Mouse (Mus musculus): ENCODE measurements around the gene Asb10.

Asb10 gene

DNA sequence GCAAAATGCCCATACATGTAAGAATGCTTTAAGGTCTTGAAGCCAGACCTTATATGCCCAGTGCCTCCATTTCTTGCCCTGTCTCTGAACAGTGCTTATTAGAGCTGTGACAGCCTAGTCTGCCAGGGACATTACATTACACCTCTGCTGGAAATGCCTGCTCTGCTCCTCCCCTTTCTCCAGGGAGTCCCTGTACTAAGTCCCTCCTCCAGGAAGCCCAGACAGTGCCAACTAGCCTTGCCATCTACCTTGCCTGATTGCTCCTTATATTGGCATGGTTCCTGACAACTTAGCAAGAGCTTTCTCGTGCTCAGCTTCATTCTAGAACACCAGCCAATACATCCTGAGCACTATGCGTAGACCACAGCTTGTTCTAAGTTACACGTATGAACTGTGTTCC is 5.0 kb downstream of the Asb10 start:
- DNase-seq (ENCODE audit: low spot score in 2 of 2) = no peak

DNA sequence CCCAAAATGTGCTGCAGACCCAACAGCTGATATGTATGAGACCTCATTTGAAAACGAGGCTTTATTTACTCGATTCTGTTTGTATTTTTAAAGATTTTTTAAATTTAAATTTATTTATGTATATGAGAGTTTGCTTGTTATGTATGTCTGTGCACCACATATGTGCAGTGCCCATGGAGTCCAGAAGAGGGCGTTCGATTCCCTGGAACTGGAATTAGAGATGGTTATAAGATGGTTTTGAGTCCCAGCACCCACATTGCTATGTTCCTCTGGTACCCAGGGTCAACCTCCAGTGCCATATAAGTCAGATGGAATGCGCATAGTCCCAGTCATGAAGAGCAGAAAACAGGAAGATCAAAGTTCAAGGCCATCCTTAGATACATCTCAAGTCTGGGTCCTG is 6.5 kb downstream of the Asb10 start:
- no peak for DNase-seq (ENCODE audit: low spot score in 2 of 2)

DNA sequence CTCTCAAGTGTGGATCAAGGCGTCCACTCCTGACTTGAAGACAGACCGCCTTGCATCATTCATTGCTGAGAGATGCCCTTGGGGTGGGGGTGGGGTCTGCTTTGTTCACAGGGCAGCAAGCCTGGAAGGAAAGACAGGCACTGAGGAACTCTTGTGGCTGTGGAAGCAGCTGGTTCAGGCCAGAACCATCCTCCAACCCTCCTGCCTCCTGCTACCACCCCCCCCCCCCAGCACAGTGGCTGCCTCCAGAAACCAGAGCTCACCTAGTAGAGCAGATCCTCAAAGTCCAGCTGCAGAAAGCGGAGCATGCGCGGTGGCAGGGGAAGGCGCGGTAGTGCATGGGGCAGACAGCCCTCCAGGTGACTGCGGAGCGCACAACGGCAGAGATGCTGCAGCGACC is 7.4 kb downstream of the Asb10 start:
- no peak for DNase-seq (ENCODE audit: low spot score in 2 of 2)

DNA sequence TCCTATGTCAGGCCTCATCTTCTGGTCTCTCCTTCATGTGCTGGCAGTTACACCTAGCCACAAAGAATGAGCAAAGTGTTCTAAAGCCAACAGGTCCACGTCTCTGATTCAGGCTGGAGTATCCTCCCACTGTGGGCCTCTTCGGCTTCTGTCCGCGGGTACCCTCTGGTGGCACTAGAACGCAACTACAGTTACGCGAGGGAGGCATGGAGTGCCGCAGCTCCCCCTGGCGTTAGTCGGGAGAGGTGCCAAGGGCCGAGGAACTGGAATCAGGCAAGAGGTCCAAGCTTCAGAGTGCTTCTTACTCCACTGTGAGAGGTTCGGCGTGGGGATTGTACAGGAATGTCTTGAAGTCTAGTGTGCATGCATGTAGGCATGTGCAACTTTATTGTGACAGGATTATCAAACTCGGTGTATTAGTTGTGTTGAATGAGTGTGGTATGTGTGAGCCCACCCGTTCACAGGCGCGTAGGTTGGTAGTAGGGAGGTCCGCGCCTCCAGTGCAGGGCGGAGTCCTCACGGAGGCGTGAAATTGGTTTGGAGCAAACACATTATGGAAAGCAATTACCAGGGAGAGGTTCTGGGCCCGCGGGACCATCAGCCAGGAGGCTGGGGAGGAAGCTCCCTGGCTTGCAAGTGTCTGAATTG is 10.6 kb downstream of the Asb10 start:
- DNase-seq (ENCODE audit: low spot score in 2 of 2) = peak; percentile 68 to 87

DNA sequence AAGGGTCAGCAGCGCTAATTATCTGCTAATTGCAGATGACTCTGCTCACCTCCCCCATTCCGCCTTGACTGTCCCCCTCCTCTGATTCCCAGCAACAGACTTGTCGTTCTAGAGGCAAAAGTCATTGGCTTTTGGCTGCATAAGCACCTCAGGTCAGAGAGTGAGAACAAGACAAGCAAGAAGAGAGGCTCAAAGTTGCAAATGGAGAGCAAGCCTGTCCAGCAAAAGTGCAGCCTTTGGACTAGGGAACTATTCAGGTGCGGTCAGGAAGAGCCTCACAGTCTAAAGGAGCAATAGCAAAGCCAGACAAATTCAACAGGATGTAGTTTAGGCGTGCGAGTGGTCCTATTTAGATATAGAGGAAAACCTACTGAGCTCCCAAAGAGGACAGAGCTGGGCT is 13.0 kb downstream of the Asb10 start:
- no peak for DNase-seq (ENCODE audit: low spot score in 2 of 2)

DNA sequence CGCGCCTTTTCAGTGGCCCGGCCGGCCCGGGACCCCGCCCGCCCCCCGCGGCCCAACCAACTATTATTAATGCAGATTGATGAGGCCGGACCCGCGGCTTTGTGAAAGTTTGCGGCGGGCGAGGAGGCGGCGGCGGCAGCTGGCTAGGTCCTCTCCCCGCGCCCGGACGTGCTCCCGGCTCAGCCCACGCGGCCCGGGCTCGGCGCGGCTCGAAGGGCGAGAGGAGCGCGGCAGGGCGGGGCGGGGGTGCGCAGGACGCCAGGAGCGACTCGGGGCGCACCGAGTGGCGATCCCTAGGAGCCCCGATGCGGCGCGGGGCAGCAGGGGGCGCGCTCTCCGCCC is 13.9 kb downstream of the Asb10 start, which contains the start of gene Gbx1:
TSS of gene Gbx1 (minus strand) at position 314 of the 342 bp plus-strand sequence.
- no peak for DNase-seq (ENCODE audit: low spot score in 2 of 2)

DNA sequence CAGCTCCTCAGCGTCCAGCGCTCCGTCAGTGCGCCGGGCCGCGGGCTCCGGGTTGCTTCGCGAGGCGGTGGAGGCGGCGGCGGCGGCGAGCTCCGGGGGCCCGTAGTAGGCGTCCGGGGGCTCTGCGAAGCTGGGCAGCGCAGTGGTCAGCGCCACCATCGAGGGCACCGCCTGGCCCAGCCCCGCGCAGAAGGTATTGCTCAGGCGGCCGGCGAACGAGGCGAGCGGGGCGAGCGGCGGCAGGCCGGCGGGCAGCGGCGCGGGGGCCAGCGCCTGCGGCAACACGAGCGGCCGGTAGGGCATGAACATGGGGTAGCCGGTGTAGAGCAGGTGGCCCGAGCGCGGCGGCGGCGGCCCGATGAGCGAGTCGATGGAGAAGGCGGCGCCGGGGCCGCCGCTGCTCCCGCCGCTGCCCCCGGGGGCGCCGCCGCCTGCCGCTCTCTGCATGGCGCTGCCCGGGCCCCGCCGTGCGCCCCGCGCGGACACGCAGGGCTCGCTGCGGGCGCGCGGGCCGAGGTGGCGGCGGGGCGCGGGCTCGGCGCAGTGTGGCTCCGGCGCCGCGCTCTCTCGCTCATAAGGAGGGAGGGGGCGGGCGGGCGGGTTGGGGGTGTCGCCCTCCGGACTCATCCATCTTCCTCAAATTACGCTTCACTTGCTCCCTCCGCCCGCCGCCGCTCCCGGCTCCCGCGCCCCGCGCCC is 14.4 kb downstream of the Asb10 start:
- no peak for DNase-seq (ENCODE audit: low spot score in 2 of 2)

DNA sequence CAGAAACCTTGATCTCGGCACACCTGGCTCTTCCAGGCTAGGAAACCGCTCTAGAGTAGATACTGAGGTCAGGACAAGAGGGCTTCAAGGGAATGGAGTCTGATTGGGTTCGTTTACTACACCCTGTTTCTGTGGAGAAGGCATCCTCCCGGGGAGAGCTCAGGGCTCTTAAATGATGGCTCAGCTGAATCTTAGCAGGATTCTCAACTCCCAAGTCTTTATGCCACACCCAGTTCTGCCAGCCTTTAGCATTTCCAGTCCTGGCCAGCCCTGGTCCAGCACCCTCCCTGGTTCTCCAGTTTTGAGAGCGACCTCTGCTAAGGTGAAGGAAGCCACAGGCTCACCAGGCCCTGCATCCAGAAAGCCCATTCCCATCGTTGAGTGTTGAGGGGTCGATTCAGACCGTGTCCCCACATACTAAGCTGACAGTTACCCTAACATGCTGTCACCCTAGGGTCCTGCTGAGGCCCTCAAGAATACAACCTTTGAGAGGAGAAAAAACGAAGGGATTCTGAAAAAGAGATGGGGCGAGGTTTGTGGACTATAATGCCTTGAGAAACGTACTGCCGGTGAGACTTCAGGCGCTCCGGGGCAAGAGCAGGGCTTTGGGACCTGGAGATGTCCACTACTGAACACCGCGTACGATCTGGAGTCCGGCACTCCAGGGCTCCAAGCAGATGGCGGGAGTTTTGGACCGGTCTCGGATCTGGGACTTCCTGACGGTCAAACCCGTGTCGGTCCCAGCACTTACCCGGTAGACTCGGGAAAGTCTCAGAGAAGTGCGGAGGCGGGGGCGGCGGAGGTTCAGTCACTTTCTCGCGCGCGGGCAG is 15.2 kb downstream of the Asb10 start:
- no peak for DNase-seq (ENCODE audit: low spot score in 2 of 2)

DNA sequence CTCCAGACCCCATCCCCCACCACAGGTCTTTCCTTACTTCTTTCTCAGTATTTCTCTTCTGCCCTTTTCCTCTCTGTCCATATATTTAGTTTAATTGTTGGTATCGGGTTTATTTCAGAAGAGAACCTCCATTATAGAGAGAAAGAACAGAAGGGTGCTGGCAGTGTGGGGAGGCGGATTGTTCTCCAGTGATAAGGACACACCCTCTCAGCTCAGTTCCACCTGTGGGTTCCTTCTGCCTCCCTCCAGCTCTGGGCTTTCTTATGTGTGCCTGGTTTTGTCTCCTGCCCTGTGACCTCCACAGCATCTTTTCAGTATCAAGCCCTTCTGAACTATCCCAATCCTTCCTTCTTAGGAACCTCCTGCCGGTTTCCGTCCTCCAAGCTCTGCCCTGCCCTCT is 16.3 kb downstream of the Asb10 start:
- DNase-seq (ENCODE audit: low spot score in 2 of 2) = no peak

DNA sequence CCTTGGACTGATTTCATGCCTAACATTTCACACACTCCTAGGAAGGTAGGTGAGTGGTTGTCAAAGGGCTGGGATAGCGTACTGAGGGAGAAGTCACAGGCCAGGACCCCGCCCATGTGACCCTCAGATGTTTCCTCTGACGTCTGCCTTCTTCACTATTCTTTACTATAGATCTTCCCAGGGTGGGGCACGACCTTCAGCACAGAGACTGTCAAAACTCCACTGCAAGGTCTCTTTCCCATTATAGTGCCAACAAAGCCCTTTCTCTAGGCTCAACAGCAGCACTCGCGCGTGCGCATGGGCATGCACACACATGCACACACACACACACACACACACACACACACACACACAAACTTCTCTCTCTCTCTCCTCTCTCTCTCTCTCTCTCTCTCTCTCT is 17.0 kb downstream of the Asb10 start:
- no peak for DNase-seq (ENCODE audit: low spot score in 2 of 2)

DNA sequence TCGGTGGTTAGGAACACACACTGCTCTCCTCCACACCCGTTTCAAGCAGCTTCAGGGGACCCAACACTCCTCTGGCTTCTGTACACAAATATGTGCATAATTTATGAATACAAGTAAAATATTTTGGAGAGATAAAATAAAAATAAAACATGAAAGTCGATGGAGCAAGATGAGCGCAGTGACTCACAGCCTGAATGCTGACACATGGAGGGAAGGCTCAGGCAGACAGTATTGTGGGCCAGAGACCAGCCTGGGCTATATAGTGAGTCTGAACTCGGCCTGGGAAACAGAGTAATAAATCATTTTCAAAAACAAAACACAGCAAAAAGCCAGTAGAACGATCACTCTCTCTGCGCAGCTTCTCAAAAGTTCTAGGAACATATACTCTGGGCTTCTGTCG is 19.4 kb downstream of the Asb10 start:
- DNase-seq (ENCODE audit: low spot score in 2 of 2) = no peak

DNA sequence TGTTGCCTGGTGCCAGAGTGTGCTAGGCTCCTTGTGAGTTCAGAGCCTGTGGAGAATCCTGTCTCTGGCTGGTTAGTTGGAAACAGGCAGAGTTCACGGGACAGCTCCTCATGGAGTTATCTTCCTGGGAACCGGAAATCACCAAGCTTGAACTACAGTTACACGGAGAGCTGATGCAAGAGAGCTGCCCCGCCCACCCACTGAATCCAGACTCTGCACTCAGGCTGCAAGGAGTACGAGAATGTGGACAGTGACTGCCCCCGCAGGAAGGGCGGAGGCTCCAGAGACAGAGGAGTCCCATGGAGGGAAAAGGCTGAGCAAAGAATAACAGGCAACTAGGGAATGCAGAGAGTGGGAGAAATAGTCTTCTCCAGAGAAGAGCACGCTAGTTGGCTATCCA is 28.5 kb downstream of the Asb10 start:
- DNase-seq (ENCODE audit: low spot score in 2 of 2) = no peak

DNA sequence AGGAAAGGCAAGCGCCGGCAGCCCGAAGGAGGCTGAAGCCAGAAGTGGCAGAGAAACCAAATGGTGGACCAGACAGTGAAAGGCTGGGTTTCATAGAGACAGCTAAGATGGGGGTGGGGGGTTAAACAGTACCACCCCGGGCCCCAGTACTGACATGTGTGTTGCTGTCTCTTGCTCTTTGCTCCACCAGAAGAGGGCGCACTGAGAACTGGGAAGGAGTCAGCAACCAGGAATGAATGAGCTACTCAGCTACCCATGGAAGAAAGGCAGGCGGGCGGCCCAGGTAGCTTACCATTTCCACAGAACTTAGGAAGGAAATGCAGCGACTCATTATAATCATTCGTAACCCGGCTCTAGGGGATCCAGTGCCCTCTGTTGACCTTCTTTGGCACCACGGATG is 30.1 kb downstream of the Asb10 start:
- no peak for DNase-seq (ENCODE audit: low spot score in 2 of 2)

DNA sequence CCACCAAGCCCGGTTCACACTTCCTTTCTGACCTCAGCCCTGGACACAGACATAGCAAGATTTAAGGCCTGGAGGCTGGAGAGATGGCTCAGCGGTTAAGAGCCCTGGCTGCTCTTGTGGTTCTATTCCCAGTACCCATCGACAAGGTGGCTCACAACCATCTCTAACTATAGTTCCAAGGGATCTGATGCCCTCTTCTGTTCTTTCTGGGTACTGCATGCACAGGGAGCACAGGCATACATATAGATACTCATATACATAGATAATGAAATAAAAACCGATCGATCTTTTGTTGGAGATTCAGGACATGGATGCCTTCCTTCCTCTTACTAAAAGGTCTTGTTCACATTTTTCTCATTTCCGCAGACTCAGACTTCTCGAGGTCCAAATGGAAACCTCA is 32.4 kb downstream of the Asb10 start:
- DNase-seq (ENCODE audit: low spot score in 2 of 2) = no peak

DNA sequence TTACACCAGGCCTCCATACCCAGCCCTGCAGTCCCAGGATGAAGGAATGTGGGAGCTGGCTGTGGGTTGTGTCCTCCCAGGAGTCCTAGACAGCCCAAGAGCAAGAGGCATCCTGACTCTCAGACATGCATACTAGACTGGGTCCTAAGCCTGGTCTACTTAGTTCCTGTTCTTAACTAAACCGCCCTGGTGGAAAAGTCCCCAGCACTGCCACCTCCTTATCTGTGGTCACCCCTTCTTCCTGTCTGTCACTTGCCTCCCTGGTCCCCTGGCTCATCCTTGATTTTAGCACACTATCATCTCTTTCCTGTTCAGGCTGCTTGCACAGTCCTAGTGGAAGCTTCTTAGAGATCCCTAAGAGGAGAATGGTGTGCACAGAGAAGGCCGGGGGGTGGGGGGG is 35.3 kb downstream of the Asb10 start:
- no peak for DNase-seq (ENCODE audit: low spot score in 2 of 2)

DNA sequence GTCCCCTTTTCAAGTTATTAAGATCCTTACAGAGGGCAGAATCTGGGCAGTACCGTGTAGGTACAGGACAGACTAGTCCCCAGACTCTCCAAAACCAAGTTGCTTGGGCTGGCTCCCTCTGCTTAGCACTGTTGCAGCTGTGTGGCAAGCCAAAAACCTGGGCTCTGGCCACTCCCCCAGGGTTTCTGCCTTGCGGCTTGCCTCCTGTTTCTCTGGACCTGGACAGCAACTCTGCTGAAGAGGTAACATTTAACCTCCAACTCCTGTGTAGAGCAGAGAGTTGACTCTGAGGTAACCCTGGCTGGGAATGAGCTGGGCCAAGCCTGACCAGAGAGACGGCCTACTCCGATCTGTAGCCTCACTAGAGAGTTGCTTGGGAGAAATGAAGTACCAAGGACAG is 38.0 kb downstream of the Asb10 start:
- DNase-seq (ENCODE audit: low spot score in 2 of 2) = no peak

DNA sequence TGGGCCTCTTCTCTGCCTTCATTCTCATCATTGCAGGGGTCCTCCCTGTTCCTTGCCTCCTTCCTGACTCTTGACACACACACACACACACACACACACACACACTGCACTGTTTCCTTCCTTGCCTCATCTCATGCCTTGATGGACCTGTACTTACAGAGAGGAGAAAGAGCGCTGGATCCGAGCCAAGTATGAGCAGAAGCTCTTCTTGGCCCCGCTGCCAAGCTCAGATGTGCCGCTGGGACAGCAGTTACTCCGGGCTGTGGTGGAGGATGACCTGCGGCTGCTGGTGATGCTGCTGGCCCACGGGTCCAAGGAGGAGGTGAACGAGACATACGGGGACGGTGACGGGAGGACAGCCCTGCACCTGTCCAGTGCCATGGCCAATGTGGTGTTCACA is 39.9 kb downstream of the Asb10 start:
- no peak for DNase-seq (ENCODE audit: low spot score in 2 of 2)

DNA sequence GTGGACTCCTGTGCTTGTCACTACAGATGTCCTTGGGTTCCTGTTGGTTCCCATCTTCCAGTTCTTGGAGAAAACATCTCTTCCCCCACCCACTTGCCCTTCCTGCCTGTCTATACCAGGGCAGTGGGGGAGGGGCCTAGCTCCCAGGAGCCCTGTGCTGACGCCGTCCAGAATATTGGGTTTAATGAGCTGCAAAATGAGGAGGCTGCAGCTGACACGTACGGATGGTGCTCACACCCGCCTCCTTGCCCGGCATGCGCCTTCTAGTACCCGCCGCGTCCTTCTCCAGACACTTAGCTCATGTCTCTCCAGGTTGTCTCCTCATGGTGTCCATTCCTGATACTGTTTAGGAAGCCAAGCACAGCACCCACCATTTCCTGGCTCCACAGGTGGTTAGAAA is 41.7 kb downstream of the Asb10 start:
- no peak for DNase-seq (ENCODE audit: low spot score in 2 of 2)

DNA sequence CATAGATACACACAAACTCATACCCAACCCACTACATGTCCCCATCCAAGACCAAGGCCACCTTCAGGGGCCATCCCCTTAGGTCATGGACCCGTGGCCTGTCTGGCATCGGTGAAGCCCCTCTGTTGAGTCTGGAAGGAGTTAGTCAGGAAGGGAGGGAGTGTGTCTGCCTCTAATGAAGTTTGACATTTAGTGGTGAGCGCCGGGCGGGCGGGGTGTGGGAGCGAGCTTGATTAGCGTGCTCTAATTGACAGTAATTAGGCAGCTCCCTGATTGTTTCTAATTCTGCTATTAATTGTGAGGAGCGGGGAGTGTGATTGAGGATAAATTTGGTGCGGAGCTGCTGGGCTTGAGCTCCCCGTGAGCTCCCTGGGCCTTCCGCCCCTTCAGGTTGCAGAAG is 43.3 kb downstream of the Asb10 start:
- DNase-seq (ENCODE audit: low spot score in 2 of 2) = no peak

DNA sequence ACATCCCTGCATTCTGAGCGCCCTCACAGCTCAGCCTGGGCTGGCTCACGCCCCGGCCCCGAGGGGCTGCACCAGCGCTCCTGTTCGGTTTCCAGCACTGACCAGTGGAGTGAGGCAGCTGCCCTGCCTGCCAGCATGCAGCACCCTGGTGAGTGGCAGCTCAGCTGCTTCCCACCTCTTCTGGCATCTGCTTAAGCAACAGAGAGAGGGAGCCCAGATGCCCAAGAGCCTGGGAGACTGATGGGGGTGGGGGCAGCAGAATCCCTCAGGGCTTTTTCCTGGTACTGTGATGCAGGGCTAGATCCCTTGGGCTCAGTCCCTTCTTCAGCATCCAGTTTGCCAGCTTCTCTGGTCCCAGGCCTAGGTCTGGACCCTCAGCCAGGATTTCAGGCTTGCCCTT is 44.0 kb downstream of the Asb10 start:
- no peak for DNase-seq (ENCODE audit: low spot score in 2 of 2)

DNA sequence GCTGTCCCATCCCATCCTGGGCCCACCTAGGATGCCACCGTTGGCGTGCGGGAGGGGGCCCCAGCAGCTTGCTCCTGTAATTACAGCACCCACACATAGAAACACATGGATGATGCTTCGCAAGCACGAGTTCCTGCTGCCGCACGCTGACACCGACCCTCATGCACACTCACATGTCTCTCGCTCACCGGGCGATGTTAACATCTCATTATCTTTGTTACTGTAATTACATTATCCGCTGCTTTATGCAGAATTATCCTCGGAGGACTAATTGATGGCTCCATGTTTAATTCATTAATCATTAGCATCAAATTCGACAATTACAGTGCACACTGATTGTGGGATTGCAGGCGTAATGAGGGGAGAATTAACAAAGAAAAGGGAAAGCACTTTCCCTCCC is 45.8 kb downstream of the Asb10 start:
- no peak for DNase-seq (ENCODE audit: low spot score in 2 of 2)

DNA sequence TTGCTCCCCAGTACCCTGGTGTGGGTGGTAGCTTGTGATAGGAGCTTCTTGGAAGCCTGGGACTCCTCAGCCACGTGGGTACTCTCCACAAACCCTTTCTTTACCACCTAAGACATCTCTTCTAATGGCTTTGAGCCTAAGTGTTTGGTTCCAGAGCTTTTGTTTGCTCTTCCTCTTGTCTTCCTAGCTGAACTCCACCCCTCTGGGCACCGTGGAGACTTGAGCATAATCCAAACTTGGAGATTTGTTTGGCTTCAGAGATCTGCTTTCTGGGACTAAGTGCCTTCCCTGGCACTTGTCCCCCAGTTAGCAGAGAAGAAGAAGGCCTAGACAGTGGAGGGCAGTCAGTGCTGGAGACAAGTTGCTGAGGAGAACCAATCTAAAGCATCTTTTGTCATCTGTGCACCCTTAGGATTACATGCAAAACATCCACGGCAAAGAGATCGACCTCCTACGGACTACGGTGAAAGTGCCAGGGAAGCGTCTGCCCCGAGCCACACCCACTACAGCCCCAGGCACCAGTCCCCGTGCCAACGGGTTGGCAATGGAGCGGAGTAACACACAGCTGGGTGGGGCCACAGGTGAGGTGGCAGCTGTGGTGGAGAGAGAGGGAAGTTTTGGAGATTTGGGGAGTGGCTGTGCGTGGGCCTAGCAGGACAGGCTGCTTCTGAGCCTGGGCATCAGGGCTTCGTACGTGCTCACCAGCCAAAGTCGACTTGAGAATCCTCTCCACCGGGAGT is 48.1 kb downstream of the Asb10 start:
- DNase-seq (ENCODE audit: low spot score in 2 of 2) = no peak
